Mouse (Mus musculus) frontal cortex, adult 2 months (tissue): ENCODE results near the gene Itsn1. TPM values are rescaled to one million over a fixed set of nuclear protein-coding genes. Genes with fewer than 3 reads are reported as not detected.

Source experiments
- DNase-seq, 2 experiments: peaks; one replicate each; pipeline ENCODE4 v3.0.0; 2022; ENCODE audit warnings: low spot score in 1 of 2; ENCODE audit errors: extremely low spot score in 1 of 2
- polyA plus RNA-seq: library from polyadenylated mRNA; depleted of rRNA; stranded (reverse); fragments of >200 nt; gene quantifications from 2 replicates; pipeline ENCODE4 v1.2.3, GENCODE M21; 2012

Itsn1 gene
- polyA plus RNA-seq, 1 experiment: 78.5 TPM

DNA sequence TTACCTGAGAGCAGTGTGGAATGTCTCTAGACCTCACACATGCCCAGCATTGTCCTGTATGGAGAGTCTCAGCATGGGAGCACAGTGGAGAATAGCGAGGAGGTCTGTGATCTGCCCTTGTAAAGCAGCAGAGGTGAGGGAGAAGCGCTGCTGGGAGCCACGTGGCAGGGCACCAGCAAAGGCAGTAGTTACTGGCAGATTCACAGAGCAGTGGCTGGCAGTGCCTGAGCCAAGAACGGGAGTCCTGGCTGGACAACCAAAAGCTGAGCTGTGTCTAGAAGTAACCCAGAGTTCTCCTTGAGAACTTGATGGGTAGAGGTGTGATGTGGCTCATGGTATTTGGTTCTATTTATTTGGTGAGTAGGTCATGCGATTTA is 137.2 kb downstream of the Itsn1 start:
- no peak for DNase-seq

DNA sequence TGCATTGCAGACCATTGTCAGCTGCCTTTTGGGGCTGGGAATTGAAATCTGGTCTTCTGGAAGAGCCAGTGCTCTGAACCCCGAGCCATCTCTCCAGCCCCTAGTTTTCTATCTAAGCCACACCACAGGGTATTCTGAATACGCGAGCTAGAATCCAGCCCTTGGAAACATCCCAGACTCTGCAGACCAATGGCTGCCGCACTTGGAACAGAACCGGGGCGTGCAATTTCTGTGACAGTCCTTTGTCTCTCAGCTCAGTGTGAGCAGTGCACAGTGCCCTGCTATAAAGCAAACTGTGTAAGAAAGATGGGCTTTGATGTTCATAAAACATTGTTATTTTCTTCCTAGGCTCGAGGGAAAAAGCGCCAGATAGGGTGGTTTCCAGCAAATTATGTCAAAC is 138.6 kb downstream of the Itsn1 start:
- DNase-seq: no peak

DNA sequence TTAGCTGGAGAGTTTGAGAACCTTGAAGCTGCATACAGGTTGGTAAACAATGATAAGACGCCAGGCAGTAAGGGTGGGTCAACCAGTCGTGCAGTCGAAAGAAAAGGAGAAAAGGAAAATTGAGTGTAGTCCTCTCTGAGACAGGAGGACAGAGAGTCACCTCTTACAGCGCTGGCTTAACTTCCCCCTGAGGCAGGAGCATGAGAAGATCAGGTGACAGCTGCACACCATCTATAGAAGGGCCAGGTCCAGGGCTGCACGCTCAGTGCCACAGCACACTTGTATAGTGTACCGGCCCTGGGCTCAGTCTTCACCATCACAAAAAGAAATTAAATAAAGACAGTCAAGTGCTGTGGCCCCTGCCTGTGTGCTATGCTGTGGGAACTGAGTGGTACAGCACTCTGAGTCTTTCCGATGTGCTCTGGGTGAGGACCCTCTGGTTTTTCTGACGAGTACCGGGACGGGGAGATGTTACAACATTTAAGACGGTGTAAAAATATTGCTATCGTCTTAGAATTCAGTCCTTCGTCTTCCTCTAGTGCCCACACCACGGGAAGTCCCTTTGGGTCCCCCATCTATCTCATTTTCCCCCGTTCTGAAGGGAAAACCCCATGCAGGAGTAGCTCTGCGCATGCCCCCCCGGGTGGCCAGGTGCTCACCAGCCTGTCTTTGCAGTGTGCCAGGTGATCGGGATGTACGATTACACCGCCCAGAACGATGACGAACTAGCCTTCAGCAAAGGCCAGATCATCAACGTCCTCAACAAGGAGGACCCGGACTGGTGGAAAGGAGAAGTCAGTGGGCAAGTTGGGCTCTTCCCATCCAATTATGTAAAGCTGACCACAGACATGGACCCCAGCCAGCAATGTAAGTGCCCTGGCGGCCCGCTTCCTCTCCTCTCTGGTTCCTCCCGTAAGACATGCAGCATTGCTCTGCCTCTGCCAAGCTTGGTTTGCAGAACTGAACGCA is 140.1 kb downstream of the Itsn1 start:
- no peak for DNase-seq

DNA sequence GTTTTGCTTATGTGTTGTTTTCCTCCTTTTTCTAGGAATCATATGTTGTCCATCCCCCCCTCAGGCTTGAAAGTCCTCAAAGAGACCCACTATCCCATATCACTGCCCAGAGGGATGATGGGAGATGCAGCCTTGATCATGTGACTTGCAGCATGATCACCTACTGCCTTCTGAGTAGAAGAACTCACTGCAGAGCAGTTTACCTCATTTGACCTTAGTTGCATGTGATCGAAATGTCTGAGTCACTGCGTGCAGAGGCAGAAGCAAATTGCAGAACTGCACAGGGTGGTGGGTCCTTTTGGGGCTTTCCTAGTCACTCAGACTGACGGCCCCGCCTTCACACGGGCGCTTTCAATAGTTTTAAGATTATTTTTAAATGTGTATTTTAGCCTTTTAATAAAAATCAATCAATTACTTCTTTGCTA is 141.1 kb downstream of the Itsn1 start:
- no peak for DNase-seq

DNA sequence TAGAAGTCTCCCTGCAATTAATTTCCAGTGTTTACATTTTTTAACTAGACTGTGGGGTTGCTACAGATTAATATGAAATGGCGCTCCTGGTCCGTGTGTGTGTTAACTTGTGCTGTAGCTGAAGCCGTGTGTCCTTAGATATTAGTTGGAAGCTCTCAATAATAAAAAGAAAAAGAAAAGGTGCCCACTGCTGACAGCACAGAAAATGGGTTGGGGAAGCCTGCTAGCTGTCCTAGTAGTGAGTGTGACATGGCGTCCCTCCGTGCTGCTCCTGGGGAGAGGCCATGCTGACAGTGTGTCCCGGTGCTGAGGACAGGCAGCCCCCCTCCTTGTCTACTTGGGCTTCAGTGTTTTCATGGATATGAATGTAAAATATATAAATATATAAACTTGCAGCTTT is 142.1 kb downstream of the Itsn1 start:
- no peak for DNase-seq

DNA sequence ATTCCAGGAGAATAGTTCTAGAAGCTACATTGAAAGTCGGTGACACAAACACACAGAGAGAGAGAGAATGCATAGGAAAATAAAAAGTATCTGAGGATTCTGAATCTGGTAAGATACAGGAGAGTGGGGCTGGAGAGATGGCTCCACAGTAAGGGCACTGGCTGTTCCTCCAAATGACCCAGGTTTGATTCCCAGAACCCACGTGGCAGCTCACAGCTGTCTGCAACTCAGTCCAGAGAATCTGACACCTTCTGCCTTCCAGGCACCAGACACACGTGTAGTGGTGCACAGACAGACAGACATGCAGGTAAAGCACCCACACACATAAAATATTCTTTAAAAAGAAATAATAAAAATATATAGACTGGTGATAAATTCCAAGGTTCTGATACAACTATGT is 144.6 kb downstream of the Itsn1 start:
- no peak for DNase-seq

DNA sequence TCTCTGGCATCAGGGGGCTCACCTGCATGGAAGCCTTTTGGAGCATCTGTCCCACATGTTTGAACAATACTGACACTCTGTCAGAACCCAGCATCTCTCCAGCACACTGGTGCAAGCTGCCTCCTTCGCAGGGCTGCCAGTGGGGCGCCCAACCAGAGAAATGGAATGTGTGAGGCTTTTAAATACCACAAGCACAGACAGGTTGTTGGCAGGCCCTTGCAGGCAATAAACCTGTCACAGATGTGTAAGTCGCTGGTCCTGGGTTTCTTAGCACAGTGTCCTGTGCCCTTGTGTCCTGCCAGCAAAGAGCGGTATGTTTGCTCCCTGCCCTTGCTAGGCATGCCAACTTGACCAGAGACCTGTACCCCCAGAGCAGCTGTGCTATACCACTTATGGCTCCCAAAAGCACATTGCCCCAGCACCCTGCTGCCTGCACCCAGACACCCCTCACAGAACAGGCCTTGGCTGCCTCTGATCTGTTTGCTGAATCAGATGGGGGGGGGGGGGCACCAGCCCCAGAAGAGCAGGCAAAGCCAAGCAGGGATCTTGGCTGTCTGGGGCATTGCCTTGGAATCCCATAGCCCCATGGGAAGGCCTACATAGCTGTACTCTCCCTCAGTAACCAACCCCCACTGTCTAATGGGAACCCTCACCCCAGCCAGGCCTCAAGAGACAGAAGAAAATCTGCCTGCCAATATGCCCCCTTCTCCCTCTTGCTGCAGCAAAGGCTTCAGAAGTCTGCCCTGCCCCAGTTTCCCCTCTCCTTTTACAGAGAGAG is 146.7 kb downstream of the Itsn1 start:
- DNase-seq: no peak

DNA sequence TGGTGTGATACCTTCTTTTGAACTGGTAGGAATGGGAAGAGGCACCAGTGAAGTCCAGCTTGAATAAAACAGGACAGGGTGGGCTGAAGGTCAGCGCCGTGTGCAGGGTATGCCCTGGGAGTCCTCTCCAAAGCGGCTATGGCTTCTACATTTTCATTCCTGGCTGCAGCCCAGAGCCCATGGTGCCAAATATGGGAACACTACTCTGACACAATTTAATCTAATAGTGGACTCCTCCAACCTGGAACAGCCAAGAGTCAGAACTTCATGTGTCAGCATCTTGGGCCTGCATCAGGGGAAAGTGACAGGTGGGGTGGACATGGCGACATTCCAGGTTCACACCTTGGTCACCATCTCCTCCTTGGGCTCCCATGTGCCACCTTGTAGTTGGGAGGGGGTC is 147.4 kb downstream of the Itsn1 start:
- DNase-seq: no peak

DNA sequence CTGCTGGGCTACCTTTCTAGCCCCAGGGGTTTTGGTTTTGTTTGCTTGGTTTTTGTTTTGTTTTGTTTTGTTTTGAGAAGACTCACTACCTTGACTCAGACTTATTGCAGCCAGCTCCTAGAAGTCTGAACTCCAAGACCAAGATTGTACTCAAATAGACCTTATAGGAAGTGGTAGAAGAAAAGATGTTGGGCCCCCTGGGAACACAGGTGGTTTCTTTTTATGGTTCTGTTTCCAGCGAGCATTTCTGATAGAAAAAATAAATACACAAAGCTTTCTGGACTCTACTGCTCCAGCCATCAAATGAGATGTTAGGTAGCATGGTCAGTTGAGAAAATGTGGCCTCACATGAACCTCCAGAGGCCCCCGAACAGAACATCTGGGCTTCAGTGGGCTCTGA is 150.0 kb downstream of the Itsn1 start:
- DNase-seq: no peak

DNA sequence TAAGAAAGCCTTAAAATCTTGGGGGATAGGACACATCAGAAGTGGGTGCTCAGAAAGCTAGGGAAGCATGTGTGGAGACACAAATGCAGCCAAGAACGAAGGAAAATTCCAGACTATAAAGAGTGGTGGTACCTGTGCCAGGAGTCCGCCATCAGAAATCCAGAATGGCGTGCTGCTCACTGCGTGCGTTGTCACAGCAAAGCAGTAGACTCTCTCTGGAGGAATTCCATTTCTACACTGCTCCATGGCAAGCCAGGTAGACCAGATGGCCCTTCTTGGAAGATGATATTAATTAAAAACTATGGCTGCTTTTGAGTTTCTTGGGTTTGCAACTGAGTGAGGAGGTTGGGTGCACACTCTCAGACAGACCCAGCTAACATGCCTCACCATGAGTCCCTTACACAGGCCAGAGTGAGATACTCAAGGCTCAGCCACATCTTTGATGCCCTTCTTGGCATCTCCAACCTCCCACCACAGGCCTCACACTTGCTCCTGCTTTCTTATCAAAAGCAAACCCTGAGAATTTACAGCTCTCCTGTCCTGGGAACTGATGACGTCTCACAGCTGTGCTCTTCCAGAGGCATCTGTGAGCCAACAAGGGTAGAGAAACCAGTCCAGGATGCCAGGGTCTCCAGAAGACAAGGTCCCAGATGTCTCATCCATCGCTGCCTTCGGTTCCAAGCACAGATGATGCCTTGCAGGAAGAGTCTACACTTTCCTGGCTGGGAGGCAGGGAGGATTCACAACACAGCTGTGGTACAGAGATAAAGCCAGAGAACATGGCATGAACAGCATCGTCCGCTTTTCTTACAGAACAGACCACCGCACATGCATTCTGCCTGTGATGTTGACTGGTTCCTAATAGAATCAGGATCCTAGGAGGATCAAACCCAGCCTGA is 152.0 kb downstream of the Itsn1 start:
- no peak for DNase-seq

DNA sequence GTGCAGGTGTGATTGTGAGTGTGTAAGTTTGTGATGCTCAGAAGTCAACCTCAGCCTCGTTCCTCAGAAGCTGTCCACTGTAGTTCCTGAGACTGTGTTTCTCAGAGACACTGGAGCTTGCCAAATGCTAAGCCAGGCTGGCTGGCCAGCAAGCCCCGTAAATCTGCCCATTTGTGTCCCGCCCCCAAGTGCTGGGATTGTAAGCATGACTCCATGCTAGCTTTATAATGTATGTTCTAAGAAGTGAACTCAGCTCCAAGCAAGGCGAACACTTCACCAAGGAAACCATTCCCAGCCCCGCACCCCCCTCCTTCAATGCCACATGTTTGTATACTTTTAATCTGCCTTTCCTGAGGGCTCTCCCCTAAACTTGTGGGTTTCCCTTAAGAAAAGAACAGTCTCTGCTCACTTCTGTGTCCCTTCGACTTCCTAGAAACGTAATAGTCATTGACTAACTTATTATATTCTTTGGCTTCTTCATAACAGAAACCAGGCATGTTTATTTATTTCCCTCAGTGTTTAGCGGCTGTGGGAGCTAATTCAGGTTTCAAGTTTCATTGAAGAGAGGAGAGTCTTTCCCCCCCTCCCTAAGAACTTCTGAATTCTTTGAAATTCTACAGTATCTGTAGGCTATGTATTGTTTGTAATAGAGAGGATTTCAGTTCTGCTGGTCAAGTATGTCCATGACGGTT is 153.2 kb downstream of the Itsn1 start:
- DNase-seq: no peak

DNA sequence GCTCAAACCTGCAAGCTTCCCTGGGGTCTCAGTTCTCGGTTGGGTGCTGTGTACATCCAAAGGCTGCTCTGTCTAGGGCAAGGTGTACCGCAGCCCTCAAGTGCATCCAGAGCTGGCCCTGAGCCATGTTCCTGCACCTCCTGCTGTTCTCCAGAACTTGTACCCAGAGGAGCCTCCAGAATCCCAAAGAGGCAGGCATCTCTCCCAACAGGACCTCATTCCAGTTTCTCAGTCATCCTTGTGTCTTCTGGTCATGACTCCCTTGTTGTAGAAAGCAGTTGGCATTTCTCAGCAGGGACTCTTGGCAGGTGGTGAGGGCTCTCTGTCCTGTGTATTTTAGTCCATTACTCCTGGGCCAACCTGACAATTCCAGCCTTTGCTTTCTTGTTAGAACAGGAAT is 154.6 kb downstream of the Itsn1 start:
- no peak for DNase-seq

DNA sequence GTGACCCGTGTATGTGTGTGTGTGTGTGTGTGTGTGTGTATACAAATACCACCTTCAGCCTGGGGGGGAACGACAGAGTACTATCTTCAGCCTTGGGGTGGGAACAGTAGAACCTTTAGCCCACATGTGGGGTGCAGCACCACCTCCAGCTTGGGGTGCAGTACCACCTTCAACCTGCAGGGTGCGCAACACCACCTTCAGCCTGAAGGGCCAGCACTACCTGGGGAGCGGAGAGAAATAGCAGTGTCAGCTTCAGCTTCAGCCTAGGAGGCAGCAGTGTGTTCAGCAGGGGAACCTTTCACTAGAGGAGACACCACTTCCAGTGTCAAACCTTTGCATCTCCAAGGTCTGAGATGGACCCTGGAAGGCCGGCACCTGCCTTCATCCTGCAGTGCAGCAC is 155.1 kb downstream of the Itsn1 start:
- DNase-seq: no peak

DNA sequence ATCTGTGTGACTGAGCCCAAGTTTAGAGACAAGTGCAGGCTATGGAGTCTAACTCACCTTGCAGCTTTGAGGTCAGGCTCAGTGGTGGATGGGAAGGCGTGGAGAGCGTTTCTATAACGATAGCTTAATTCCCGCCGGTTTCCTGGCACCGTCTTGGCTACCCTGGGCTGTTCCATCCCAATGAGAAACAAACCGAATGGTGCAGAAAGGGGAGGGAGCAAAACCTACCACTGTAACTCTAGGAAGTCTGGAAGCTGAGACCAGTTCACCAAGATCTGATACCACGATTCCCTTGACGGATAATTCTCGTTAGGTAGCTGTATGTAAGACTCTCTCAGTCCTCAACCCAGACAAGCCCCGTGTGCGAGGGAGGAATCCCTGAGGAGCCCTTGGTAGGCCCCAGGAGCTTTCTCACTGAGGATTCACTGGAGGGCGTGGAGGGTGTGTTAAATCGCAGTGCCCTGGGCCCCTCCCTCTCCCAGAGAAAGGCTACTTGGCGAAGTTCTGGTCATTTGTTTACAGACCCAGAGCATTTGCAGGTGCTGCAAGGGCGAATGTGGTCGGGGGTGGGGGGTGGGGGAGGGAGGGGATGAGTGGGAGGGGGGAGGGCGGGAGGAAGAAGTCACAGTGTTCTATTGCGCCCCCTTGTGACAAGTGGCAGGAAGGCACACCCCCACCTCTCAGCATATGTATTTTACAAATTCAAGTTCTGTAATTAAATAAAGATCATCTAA is 156.5 kb downstream of the Itsn1 start:
- DNase-seq: no peak

DNA sequence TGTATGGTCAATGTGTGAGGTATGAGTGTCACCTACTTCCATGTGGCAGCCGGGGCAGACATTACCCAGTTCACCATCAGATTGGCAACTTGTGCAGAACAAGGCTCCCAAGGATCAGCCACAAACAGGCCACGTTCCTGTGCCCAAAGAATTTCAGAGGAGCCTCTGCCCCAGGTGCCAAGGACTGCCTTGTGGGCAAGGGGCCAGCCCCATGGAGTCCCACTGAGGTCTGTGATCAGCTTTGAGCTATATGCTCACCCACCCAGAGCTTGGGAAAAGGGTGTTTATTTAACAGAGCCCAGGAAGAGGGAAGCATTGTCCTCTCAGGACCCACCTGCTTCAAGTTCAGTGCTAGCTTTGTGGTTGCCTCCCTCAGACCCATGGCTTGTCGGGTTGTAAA is 159.3 kb downstream of the Itsn1 start:
- DNase-seq: no peak

DNA sequence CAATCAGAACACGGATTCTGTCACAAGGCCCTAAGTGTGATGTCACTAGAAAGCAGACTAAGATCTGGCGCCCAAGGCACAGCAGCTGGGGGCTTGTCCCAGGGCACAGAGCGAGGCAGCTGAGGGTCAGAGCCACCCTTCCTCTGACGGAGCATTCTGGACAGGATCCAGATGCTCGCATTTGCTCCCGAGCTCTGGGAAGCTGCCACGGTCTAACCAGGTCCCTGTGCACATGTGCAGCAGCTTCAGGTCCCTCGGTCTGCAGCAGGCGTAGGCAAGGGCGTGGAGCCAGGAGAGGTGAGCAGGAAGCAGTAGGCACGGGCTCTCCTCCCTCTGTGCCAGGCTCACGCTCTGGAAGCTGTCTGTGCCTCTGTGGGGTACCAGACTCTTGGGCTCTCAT is 160.8 kb downstream of the Itsn1 start:
- no peak for DNase-seq

DNA sequence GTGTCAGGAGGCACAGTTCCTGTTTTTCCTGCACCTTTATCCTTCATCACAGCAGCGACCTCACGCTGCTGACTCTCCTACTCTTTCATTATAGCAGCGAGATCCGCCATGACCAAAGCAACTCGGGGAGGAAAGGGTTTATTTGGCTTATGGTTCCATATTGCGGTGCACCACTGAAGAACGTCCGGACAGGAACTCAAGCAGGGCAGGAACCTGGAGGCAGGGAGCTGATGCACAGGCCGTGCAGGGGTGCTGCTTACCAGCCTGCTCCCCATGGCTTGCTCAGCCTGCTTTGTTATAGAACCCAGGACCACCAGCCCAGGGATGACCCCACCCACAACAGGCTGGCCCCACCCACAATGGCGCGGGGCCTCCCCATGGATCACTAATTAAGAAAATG is 162.1 kb downstream of the Itsn1 start:
- DNase-seq: no peak

DNA sequence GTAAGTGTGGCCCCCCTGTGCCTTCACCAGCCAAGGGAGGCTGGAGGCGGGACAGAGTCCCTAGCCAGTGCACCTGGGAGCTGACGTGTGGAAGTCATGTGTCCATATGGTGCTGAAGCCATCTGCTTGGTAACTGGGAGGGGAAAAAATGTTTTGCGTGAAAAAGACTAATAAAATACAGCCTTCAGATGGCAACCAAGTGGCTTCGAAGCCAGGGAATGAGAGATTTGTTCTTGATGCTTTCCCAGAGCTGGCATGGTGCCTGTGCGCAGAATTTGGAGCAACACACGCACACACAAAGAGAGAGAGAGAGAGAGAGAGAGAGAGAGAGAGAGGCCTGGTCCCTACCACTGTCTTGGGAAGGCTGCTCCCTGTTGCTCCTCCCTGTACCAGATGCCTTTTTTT is 167.3 kb downstream of the Itsn1 start:
- peak in 1 of 2 experiments; percentile 64 for DNase-seq
